Mouse (Mus musculus): ENCODE measurements around the gene Mgat4c.

Gene Mgat4c

GRCm38 (mm10) chr10:101681437-101681912 is at the start of gene Mgat4c:
Mgat4c (plus strand) TSS chr10:101681487.
- peak; percentile 1 for DNase-seq

GRCm38 (mm10) chr10:101635266-101635665 is 46.0 kb upstream of the Mgat4c start:
- no peak for DNase-seq

GRCm38 (mm10) chr10:101641048-101641447 is 40.2 kb upstream of the Mgat4c start:
- no peak for DNase-seq

GRCm38 (mm10) chr10:101681914-101682313 is 627 bp downstream of the Mgat4c start:
- DNase-seq: no peak

GRCm38 (mm10) chr10:101761828-101762227 is 80.5 kb downstream of the Mgat4c start:
- no peak for DNase-seq

GRCm38 (mm10) chr10:101770688-101771087 is 89.4 kb downstream of the Mgat4c start:
- no peak for DNase-seq

GRCm38 (mm10) chr10:101771157-101771556 is 89.9 kb downstream of the Mgat4c start:
- DNase-seq: no peak

GRCm38 (mm10) chr10:101783161-101783744 is 102.0 kb downstream of the Mgat4c start:
- DNase-seq: no peak

- DNase-seq: no peak
Observed at GRCm38 (mm10) chr10:101795507-101795906, 114.2 kb downstream of the Mgat4c start.

GRCm38 (mm10) chr10:101798831-101799474 is 117.7 kb downstream of the Mgat4c start:
- no peak for DNase-seq

- DNase-seq: no peak
Observed at GRCm38 (mm10) chr10:101808768-101809167, 127.5 kb downstream of the Mgat4c start.

GRCm38 (mm10) chr10:101816902-101817301 is 135.6 kb downstream of the Mgat4c start:
- DNase-seq: no peak

- no peak for DNase-seq
Observed at GRCm38 (mm10) chr10:101827944-101828343, 146.7 kb downstream of the Mgat4c start.

GRCm38 (mm10) chr10:101856115-101856514 is 174.8 kb downstream of the Mgat4c start:
- no peak for DNase-seq

- DNase-seq: no peak
Observed at GRCm38 (mm10) chr10:101889866-101890265, 208.6 kb downstream of the Mgat4c start.

- no peak for DNase-seq
Observed at GRCm38 (mm10) chr10:101917328-101917814, 236.1 kb downstream of the Mgat4c start.

GRCm38 (mm10) chr10:101997612-101998011 is 316.3 kb downstream of the Mgat4c start:
- DNase-seq: no peak

- no peak for DNase-seq
Observed at GRCm38 (mm10) chr10:102042513-102042912, 361.2 kb downstream of the Mgat4c start.

GRCm38 (mm10) chr10:102056218-102056617 is 374.9 kb downstream of the Mgat4c start:
- DNase-seq: no peak

- no peak for DNase-seq
Observed at GRCm38 (mm10) chr10:102056975-102057565, 375.8 kb downstream of the Mgat4c start.

GRCm38 (mm10) chr10:102074541-102075398 is 393.5 kb downstream of the Mgat4c start:
- DNase-seq: no peak

GRCm38 (mm10) chr10:102123153-102123552 is 441.9 kb downstream of the Mgat4c start:
- no peak for DNase-seq

GRCm38 (mm10) chr10:102127340-102127739 is 446.1 kb downstream of the Mgat4c start:
- no peak for DNase-seq

Measured in cerebellum, adult 9-11 months (tissue).